Mouse (Mus musculus): ENCODE results near the gene Pir. TPM values are rescaled to one million over a fixed set of nuclear protein-coding genes. Genes with fewer than 3 reads are reported as not detected.

Gene Pir
- polyA plus RNA-seq, 1 experiment from 2014 or later, result 11.3 TPM

DNA sequence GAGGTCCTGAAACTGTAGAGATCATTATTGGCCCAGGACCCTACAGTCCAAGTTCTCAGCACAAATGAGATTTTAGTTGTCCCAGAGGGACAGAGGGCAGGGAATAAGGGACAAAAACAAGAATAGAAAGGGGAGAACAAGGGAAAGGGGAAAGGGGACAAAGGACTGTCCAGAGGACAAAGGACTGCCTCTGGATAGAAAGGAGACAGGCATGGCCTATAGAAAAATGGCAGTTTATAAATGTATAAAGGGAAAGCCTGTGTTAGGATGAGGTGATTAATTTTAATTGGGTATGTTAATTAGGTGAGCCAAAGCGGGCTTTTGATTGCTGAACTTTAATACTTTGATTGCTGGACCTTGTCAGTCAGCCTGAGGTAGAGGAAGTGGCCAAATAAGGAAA lies 4.3 kb upstream of the Pir start:
- Histone ChIP-seq H3K4me2 (replicated peaks; ENCODE audit: low read depth, low read length) (no peak overlapping the region), H3K4me1 (ENCODE audit: control insufficient read depth, insufficient read depth, low read length) (no peaks in the 10 kb centered on the region), H3K36me3 (ENCODE audit: control insufficient read depth, insufficient read depth, low read length) (no peaks in the 10 kb centered on the region), H3K9ac (ENCODE audit: low read depth, low read length) (no peak overlapping the region), H3K27ac (ENCODE audit: low read depth, low read length) (no peak overlapping the region), H3K9me3 (ENCODE audit: control insufficient read depth, low read length) (no peaks in the 10 kb centered on the region), H3K27me3 (ENCODE audit: control insufficient read depth, insufficient read depth, low read length) (no peaks in the 10 kb centered on the region), H3K4me3 (ENCODE audit: low read length) (no peak overlapping the region)
- WGBS, result 30% methylated on average over 1 of the region's 1 CpGs
- no peak for ATAC-seq (ENCODE audit: low FRiP score, low TSS enrichment)

DNA sequence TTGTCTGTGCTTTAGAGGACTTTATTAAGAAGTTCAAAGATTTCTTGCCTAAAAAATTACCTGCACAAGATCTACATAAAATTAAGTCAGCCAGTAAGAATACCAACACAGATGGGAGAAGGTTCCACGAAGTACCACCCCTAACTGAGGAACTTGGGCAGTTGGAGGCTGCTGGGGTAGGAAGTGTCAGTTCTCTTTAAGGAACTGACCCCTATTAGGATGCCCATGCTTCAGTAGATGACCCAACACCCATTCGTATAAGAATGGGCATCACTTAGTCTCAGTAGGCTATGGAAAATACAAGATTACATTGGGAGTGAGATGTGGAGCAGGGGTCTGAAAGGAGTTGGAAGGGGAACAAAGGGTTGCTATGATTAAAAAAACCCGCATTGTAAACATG lies 1.4 kb downstream of the Pir start:
- Histone ChIP-seq H3K27me3 (ENCODE audit: control insufficient read depth, insufficient read depth, low read length) (no peaks in the 10 kb centered on the region; the same call in 1 of the 2 replicates), H3K36me3 (ENCODE audit: control insufficient read depth, insufficient read depth, low read length) (no peaks in the 10 kb centered on the region), H3K27ac (ENCODE audit: low read depth, low read length) (no peak overlapping the region), H3K4me3 (ENCODE audit: low read length) (no peak overlapping the region), H3K9ac (ENCODE audit: low read depth, low read length) (no peak overlapping the region), H3K9me3 (ENCODE audit: control insufficient read depth, low read length) (no peaks in the 10 kb centered on the region), H3K4me2 (replicated peaks; ENCODE audit: low read depth, low read length) (no peak overlapping the region), H3K4me1 (ENCODE audit: control insufficient read depth, insufficient read depth, low read length) (no peaks in the 10 kb centered on the region)
- ATAC-seq (ENCODE audit: low FRiP score, low TSS enrichment), result no peak
- WGBS, result 83% methylated on average over 3 of the region's 3 CpGs

- H3K4me1 ChIP-seq (ENCODE audit: control insufficient read depth, insufficient read depth, low read length), result no peaks in the 10 kb centered on the region
- no peak overlapping the region for H3K4me3 ChIP-seq (ENCODE audit: low read length)
- no peaks in the 10 kb centered on the region; the same call in 1 of the 2 replicates for H3K27me3 ChIP-seq (ENCODE audit: control insufficient read depth, insufficient read depth, low read length)
- H3K9ac ChIP-seq (ENCODE audit: low read depth, low read length), result no peak overlapping the region
- 65% methylated on average over 3 of the region's 3 CpGs for WGBS
- no peaks in the 10 kb centered on the region for H3K9me3 ChIP-seq (ENCODE audit: control insufficient read depth, low read length)
- no peak overlapping the region for H3K4me2 ChIP-seq (replicated peaks; ENCODE audit: low read depth, low read length)
- H3K36me3 ChIP-seq (ENCODE audit: control insufficient read depth, insufficient read depth, low read length), result no peaks in the 10 kb centered on the region
- H3K27ac ChIP-seq (ENCODE audit: low read depth, low read length), result no peak overlapping the region
- no peak for ATAC-seq (ENCODE audit: low FRiP score, low TSS enrichment)
Measured at GRCm38 (mm10) chrX:164275536-164275935, 6.4 kb downstream of the Pir start.

DNA sequence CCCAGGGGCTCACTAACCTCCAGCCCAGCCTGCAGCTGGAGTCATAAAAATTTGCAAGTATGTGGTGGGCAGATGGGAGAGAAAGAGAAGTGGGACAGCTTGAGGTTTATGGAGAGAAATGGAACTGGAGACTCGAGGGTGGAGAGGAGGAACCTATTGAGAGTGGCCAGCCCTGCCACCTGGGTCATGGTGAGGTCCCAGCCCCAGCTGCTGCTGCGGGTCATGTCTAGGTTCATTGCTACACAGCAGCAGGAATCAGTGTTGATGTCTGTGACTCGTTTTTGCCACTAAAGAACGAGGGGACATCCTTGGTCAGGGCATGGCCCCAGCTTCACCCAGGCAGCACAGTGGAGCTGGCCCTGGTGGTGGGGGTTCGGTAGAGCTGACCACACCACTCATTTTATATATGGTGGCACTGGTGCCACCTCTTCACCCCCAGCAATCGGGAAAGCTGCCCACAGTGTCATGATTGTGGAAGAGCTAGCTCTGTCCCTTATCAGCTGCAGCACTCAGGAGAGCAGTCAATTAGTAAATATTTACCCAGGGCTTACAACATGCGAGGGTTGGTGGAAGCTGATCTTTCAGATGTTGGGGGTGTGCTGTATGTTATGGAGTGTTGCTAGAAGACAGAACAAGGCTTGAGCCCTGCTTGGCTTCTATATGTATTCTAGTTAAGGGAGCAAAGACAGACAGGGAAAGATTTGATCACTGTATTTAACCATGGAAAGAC lies 11.9 kb downstream of the Pir start:
- H3K9ac ChIP-seq (ENCODE audit: low read depth, low read length), result no peak overlapping the region
- H3K27me3 ChIP-seq (ENCODE audit: control insufficient read depth, insufficient read depth, low read length), result no peaks in the 10 kb centered on the region
- WGBS, result 60% methylated on average over 7 of the region's 7 CpGs
- H3K27ac ChIP-seq (ENCODE audit: low read depth, low read length), result no peak overlapping the region
- H3K4me1 ChIP-seq (ENCODE audit: control insufficient read depth, insufficient read depth, low read length), result no peaks in the 10 kb centered on the region
- no peaks in the 10 kb centered on the region for H3K36me3 ChIP-seq (ENCODE audit: control insufficient read depth, insufficient read depth, low read length)
- H3K4me2 ChIP-seq (replicated peaks; ENCODE audit: low read depth, low read length), result no peak overlapping the region
- no peaks in the 10 kb centered on the region for H3K9me3 ChIP-seq (ENCODE audit: control insufficient read depth, low read length)
- H3K4me3 ChIP-seq (ENCODE audit: low read length), result no peak overlapping the region
- ATAC-seq (ENCODE audit: low FRiP score, low TSS enrichment), result no peak

GRCm38 (mm10) chrX:164283808-164284207 lies 14.6 kb downstream of the Pir start:
- no peaks in the 10 kb centered on the region for H3K9me3 ChIP-seq (ENCODE audit: control insufficient read depth, low read length)
- no peaks in the 10 kb centered on the region for H3K4me1 ChIP-seq (ENCODE audit: control insufficient read depth, insufficient read depth, low read length)
- H3K36me3 ChIP-seq (ENCODE audit: control insufficient read depth, insufficient read depth, low read length), result no peaks in the 10 kb centered on the region
- ATAC-seq (ENCODE audit: low FRiP score, low TSS enrichment), result no peak
- H3K4me2 ChIP-seq (replicated peaks; ENCODE audit: low read depth, low read length), result no peak overlapping the region
- WGBS, result 88% methylated on average over 4 of the region's 4 CpGs
- H3K4me3 ChIP-seq (ENCODE audit: low read length), result no peak overlapping the region
- H3K27me3 ChIP-seq (ENCODE audit: control insufficient read depth, insufficient read depth, low read length), result no peaks in the 10 kb centered on the region
- H3K9ac ChIP-seq (ENCODE audit: low read depth, low read length), result no peak overlapping the region
- H3K27ac ChIP-seq (ENCODE audit: low read depth, low read length), result no peak overlapping the region

- ATAC-seq (ENCODE audit: low FRiP score, low TSS enrichment), result no peak
- Histone ChIP-seq H3K9me3 (ENCODE audit: control insufficient read depth, low read length) (no peaks in the 10 kb centered on the region), H3K27me3 (ENCODE audit: control insufficient read depth, insufficient read depth, low read length) (no peaks in the 10 kb centered on the region), H3K9ac (ENCODE audit: low read depth, low read length) (no peak overlapping the region), H3K4me3 (ENCODE audit: low read length) (no peak overlapping the region), H3K36me3 (ENCODE audit: control insufficient read depth, insufficient read depth, low read length) (no peaks in the 10 kb centered on the region), H3K4me2 (replicated peaks; ENCODE audit: low read depth, low read length) (no peak overlapping the region), H3K4me1 (ENCODE audit: control insufficient read depth, insufficient read depth, low read length) (no peaks in the 10 kb centered on the region), H3K27ac (ENCODE audit: low read depth, low read length) (no peak overlapping the region)
- WGBS, result 72% methylated on average over 3 of the region's 3 CpGs
Measured at GRCm38 (mm10) chrX:164287077-164287476, 17.9 kb downstream of the Pir start.

GRCm38 (mm10) chrX:164291147-164291546 lies 22.0 kb downstream of the Pir start:
- Histone ChIP-seq H3K27me3 (ENCODE audit: control insufficient read depth, insufficient read depth, low read length) (no peaks in the 10 kb centered on the region), H3K36me3 (ENCODE audit: control insufficient read depth, insufficient read depth, low read length) (no peaks in the 10 kb centered on the region), H3K4me3 (ENCODE audit: low read length) (no peak overlapping the region), H3K4me1 (ENCODE audit: control insufficient read depth, insufficient read depth, low read length) (no peaks in the 10 kb centered on the region), H3K4me2 (replicated peaks; ENCODE audit: low read depth, low read length) (no peak overlapping the region), H3K9me3 (ENCODE audit: control insufficient read depth, low read length) (no peaks in the 10 kb centered on the region), H3K9ac (ENCODE audit: low read depth, low read length) (no peak overlapping the region), H3K27ac (ENCODE audit: low read depth, low read length) (no peak overlapping the region)
- no peak for ATAC-seq (ENCODE audit: low FRiP score, low TSS enrichment)
- 41% methylated on average over 5 of the region's 5 CpGs for WGBS

DNA sequence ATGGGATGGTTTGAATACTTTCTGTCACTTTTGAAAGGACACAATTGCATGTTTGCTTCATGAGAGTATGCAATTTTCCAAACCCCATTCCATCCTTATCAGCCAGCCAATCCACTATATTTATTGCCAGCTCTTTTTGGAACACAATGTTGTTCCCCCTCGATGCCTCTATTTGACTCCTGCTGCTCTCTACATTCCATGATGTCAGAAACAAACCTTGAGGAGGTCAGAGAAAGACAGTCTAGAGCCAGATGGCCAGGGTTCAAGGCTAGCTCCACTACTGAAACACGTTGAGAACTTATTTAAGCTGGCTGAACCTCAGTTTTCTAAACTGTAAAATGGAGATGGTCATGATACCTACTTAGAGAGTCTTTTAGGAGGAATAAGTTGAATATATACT lies 37.1 kb downstream of the Pir start:
- 61% methylated on average over 2 of the region's 2 CpGs for WGBS
- Histone ChIP-seq H3K36me3 (ENCODE audit: control insufficient read depth, insufficient read depth, low read length) (no peaks in the 10 kb centered on the region), H3K4me2 (replicated peaks; ENCODE audit: low read depth, low read length) (no peak overlapping the region), H3K9ac (ENCODE audit: low read depth, low read length) (no peak overlapping the region), H3K27me3 (ENCODE audit: control insufficient read depth, insufficient read depth, low read length) (no peaks in the 10 kb centered on the region), H3K27ac (ENCODE audit: low read depth, low read length) (no peak overlapping the region), H3K4me1 (ENCODE audit: control insufficient read depth, insufficient read depth, low read length) (no peaks in the 10 kb centered on the region), H3K9me3 (ENCODE audit: control insufficient read depth, low read length) (no peaks in the 10 kb centered on the region), H3K4me3 (ENCODE audit: low read length) (no peak overlapping the region)
- ATAC-seq (ENCODE audit: low FRiP score, low TSS enrichment), result no peak

DNA sequence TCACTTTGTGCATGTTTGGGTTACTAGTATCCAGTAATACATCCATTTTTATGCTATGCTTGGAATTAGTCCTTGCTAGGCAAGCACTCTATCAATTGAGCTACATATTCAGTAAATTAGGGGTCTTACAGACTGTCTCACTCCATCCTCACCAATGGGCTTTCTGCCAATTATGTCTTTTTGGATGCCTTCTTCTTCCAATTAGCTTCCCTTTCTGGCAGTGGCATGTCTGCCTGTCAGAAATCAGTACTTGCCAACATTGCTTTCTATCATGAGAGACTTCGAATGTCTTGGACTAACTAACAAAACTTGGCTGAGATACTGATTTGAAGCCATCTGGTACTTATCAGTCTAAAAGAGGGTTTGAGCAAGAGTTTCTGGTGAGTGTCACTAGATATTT lies 44.7 kb downstream of the Pir start:
- WGBS, result 59% methylated on average over 1 of the region's 1 CpGs
- Histone ChIP-seq H3K4me3 (ENCODE audit: low read length) (no peak overlapping the region), H3K27me3 (ENCODE audit: control insufficient read depth, insufficient read depth, low read length) (no peaks in the 10 kb centered on the region), H3K4me2 (replicated peaks; ENCODE audit: low read depth, low read length) (no peak overlapping the region), H3K9ac (ENCODE audit: low read depth, low read length) (no peak overlapping the region), H3K36me3 (ENCODE audit: control insufficient read depth, insufficient read depth, low read length) (no peaks in the 10 kb centered on the region), H3K4me1 (ENCODE audit: control insufficient read depth, insufficient read depth, low read length) (no peaks in the 10 kb centered on the region), H3K27ac (ENCODE audit: low read depth, low read length) (no peak overlapping the region), H3K9me3 (ENCODE audit: control insufficient read depth, low read length) (no peaks in the 10 kb centered on the region)
- ATAC-seq (ENCODE audit: low FRiP score, low TSS enrichment), result no peak

Data from kidney, embryonic 14.5 days (tissue).